Mouse (Mus musculus): ENCODE results near the gene Ppp2r5b. TPM values are rescaled to one million over a fixed set of nuclear protein-coding genes. Genes with fewer than 3 reads are reported as not detected.

Ppp2r5b gene
- polyA plus RNA-seq, 1 experiment, result 41.3 TPM

DNA sequence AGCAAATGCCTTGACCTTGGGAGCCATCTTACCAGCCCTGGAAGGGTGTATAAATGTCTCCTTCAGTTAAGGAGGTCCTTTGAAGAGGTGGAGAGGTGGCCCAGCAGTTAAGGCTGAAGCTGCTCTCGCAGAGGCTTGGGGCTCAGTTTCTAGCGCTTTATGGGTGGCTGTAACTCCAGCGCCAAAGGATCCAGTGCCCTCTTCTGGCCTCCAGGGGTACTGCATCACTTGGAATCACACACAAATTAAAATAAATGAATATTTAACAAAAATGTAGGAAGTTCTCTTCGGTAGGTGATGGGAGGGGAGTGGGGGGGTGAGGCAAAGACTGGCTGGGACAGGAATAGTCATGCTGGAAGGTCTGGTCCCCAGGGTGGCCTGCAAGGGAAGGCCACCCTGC is 25.3 kb upstream of the Ppp2r5b start:
- H3K4me3 ChIP-seq (ENCODE audit: insufficient read depth, low read depth, low read length), result no peak overlapping the region
- no peaks in the 10 kb centered on the region for H3K4me1 ChIP-seq (ENCODE audit: control insufficient read depth, insufficient read depth, insufficient read length, low read length)
- no peak overlapping the region for H3K27ac ChIP-seq (replicated peaks; ENCODE audit: low read depth, low read length)

DNA sequence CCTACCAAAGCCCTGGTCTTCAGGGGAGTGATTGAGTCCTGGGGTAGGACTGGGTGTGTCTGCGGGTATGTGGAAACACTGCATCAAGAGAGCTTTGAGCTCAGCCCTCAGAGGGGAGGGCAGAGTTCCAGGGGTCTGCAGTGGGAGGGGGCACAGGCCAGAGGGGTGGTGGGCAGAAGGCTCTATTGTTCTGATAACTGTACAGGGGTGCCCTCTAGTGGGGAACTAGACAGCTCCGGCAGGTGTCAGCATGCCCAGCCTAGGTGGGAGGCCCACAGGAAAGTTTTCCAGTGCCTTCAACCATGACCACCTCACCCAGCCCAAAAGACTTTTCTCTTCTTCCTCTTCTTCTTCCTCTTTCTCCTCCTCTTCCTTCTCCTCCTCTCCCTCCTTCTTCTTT is 24.8 kb upstream of the Ppp2r5b start:
- no peaks in the 10 kb centered on the region for H3K4me1 ChIP-seq (ENCODE audit: control insufficient read depth, insufficient read depth, insufficient read length, low read length)

DNA sequence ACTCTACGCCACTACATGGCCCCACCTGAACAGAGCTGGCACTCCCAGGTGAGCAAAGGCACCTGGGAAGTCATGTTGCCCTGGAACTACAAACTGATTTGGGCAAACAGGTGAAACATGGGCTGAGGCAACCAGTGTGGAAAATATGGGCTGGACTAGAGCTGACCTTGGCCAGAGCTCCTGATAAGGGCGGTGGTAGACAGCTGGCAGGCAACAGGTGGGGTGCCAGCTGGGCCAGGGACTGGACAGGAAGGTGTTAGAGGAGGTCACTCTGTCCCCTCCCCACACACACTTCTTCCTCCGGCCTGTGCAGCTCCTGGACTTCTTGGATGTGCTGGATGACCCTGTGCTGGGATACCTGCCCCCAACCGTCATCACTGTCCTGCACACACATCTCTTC is 17.3 kb upstream of the Ppp2r5b start:
- H3K4me1 ChIP-seq (ENCODE audit: control insufficient read depth, insufficient read depth, insufficient read length, low read length), result no peaks in the 10 kb centered on the region
- H3K4me3 ChIP-seq (ENCODE audit: insufficient read depth, low read depth, low read length), result no peak overlapping the region
- H3K27ac ChIP-seq (replicated peaks; ENCODE audit: low read depth, low read length), result no peak overlapping the region

More for the DNA sequence above, 24.8 kb upstream of the Ppp2r5b start:
- H3K27ac ChIP-seq (replicated peaks; ENCODE audit: low read depth, low read length), result no peak overlapping the region
- no peak overlapping the region for H3K4me3 ChIP-seq (ENCODE audit: insufficient read depth, low read depth, low read length)

DNA sequence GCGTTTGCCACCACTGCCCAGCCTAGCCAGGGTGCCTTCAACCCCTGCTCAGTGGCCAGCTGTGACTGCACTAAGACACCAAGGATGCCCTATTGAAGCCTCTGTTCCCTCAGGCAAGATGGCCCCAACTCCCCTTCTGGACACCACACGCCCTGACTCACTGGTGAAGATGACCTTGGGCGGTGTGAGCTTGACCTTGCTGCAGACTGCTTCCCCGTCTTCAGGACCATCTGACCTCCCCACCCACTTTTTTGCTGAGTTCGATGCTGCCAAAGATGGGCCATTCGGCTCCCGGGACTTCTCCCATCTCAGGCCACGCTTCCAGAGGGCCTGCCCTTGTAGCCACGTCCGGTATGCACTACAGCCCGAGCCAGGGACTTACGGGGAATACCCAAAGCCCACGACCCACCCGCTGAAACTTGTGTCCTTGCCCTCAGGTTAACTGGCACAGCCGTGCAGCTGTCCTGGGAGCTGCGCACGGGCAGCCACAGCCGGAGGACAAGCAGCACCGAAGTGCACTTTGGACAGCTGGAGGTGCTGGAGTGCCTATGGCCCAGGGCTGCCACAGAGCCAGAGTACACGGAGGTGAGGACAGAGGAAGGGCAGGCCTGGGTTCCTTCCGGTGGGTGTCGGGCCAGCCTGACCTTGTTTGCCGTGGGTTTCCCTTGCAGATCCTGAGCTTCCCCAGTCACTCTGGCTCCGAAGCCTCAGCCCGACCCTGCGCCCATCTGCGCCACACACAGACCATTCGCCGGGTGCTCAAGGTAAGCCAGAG is 12.0 kb upstream of the Ppp2r5b start:
- no peak overlapping the region for H3K27ac ChIP-seq (replicated peaks; ENCODE audit: low read depth, low read length)

DNA sequence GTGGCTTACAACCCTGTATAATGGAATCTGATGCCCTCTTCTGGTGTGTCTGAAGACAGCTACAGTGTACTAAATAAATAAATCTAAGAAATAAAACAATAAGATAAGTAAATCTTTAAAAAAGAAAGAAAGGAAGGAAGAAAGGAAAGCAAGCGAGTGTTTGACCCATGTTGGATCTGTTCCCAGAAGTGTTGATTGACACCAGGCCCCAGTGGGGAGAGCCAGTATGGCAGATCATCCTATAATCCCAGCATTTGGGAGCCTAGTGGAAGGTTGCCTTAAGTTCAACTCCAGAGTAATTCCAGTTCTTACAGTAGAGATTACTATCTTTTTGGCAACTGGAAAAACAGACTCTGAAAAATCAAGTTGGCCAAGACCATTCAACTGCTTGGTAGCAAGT is 10.1 kb upstream of the Ppp2r5b start:
- H3K4me1 ChIP-seq (ENCODE audit: control insufficient read depth, insufficient read depth, insufficient read length, low read length), result peaks cover 10% of the 10 kb centered on the region
- H3K4me3 ChIP-seq (ENCODE audit: insufficient read depth, low read depth, low read length), result no peak overlapping the region
- no peak overlapping the region for H3K27ac ChIP-seq (replicated peaks; ENCODE audit: low read depth, low read length)

More for the DNA sequence above, 12.0 kb upstream of the Ppp2r5b start:
- Histone ChIP-seq H3K4me3 (ENCODE audit: insufficient read depth, low read depth, low read length) (no peak overlapping the region), H3K4me1 (ENCODE audit: control insufficient read depth, insufficient read depth, insufficient read length, low read length) (peaks cover 5% of the 10 kb centered on the region)

DNA sequence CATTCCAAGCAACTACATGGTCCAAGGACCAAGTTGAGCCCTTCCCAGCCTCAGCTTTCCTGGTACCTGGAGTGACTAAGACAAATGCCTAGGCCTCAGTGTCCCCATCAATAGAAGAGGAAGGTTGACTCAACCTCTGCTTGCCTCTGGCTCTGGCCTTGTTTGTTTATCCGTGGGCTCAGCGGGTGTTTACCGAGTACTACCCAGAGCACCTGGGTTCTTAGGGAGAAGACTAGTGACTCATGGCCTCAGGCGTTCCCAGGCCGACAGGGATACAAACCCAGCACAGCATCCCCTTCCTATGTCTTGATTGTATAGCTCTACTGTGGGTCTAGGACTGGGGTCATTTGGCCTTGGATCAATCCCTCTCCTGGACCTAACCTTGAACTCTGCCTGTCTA is 7.6 kb upstream of the Ppp2r5b start:
- Histone ChIP-seq H3K27ac (replicated peaks; ENCODE audit: low read depth, low read length) (no peak overlapping the region), H3K4me1 (ENCODE audit: control insufficient read depth, insufficient read depth, insufficient read length, low read length) (peaks cover 10% of the 10 kb centered on the region), H3K4me3 (ENCODE audit: insufficient read depth, low read depth, low read length) (no peak overlapping the region)

DNA sequence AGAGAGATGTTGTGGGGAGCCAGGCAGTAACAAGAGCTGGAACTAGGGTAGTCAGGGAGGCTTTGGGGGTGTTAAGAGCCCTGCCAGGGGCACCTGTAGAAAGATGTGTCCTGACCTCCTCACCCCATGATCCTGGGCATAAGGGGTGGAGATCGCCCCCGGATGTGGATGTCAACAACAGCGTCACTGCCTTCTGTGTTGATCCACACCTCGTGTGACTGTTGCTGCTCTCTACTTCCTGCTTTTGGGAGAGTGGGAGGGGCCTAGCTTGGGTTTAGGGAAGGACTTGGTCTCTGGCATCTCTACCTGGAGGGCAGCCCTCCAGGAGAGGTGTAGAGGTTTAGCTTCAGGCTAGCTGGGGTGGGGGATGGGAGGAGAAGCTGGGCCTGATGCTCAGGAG is 6.6 kb upstream of the Ppp2r5b start:
- Histone ChIP-seq H3K4me1 (ENCODE audit: control insufficient read depth, insufficient read depth, insufficient read length, low read length) (peaks cover 10% of the 10 kb centered on the region), H3K4me3 (ENCODE audit: insufficient read depth, low read depth, low read length) (peak overlapping the region; percentile 87), H3K27ac (replicated peaks; ENCODE audit: low read depth, low read length) (peak overlapping the region; percentile 75; the same call in 1 of the 2 replicates)

DNA sequence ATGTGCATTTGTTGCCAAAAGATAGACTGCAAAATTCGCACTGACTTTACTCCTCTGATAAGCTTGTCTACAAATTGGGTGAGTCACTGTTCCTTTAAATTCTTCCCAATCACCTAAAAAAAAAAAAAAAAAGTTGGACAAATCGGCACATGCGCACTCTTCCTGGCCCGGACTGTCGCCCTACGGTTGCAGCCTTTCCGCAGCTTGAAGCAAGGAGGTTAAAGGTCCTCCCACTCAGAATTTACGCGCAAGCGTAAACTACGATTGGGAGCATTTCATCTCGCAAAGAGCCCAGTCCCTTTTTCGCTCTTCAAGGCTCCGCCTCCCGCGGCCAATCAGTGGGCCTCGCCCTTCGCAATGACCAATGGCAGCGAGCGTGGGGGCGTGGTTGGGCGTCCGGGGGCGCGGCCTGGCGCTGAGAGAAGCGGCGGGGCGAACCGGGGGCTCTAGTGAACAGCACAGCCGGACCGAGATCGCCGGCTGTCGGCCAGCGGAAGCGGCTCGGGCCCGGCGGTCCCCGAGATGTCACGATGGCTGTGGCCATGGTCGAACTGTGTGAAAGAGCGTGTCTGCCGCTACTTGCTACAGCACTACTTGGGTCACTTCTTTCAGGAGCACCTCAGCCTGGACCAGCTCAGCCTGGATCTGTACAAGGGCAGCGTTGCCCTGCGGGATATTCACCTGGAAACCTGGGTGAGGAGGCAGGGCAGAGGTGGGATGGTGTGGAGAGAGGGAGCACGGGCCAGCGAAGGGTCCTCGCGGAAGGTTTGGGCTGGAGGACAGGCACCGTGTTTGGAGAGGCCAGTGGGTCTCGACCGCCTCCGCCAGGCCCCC is 5.8 kb upstream of the Ppp2r5b start, which contains the start of gene Atg2a:
Gene Atg2a, plus strand, starts transcription at position 395 of the 834 bp plus-strand sequence.
- peak within 1 kb of the TSS; percentile 75 for H3K27ac ChIP-seq (replicated peaks; ENCODE audit: low read depth, low read length)
- peak within 1 kb of the TSS; percentile 87 for H3K4me3 ChIP-seq (ENCODE audit: insufficient read depth, low read depth, low read length)
- H3K4me1 ChIP-seq (ENCODE audit: control insufficient read depth, insufficient read depth, insufficient read length, low read length), result peaks cover 10% of the 10 kb centered on the region

DNA sequence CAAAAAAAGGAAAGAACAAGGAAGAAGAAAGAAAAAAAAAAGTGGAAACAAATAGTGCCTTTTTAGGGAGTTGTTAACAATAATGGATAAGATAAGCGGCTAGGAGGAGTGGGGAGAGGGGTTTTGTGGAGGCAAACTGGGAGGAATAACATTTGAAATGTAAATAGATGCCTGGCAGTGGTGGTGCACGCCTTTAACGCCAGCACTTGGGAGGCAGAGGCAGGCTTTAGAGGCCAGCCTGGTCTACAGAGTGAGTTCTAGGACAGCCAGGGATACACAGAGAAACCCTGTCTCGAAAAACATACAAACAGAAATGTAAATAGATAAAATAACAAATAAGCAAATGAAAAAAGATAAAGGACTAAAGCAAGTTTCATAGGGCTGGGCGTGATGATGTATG is 5.1 kb upstream of the Ppp2r5b start:
- Histone ChIP-seq H3K4me3 (ENCODE audit: insufficient read depth, low read depth, low read length) (no peak overlapping the region; the same call in 1 of the 2 replicates), H3K4me1 (ENCODE audit: control insufficient read depth, insufficient read depth, insufficient read length, low read length) (peaks cover 10% of the 10 kb centered on the region), H3K27ac (replicated peaks; ENCODE audit: low read depth, low read length) (peak overlapping the region; percentile 15; the same call in 1 of the 2 replicates)

DNA sequence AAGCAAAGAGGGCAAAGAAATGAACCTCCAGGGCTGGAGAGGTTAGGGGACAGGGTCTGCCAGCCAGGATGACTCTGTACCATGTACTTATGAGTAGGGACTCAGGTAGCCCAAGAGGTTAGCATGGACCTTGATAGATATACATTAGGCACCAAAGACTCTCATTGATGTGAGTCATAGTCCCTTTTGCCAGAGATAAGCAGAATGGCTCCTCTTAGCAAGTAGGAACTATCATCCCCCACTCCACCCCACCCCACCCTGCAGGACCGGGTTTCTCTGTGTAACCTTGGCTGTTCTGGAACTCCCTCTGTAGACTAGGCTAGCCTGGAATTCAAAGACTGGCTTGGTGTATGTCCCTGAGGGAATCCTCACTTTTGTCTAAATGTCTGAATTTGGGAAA is 4.5 kb upstream of the Ppp2r5b start:
- Histone ChIP-seq H3K4me3 (ENCODE audit: insufficient read depth, low read depth, low read length) (no peak overlapping the region), H3K4me1 (ENCODE audit: control insufficient read depth, insufficient read depth, insufficient read length, low read length) (peaks cover 10% of the 10 kb centered on the region), H3K27ac (replicated peaks; ENCODE audit: low read depth, low read length) (no peak overlapping the region)

DNA sequence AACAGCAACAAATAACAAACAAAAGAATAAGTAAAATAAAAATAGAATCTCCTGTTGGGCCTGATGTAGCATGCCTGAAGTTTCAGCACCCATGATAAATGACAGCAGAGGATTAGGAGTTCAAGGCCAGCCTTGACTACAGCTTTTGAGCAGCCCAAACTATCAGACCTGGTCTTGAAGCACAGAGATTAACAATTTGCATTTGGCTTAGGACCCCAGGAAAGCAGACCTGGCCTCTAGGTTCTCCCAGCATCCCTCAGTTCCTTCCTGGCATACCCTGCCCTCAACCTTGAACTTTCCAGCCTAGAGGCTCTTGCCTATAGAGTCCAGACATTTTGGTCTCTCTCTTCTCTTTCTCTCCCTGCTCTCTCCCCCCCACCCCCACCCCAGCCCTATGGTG is 3.1 kb upstream of the Ppp2r5b start:
- Histone ChIP-seq H3K4me1 (ENCODE audit: control insufficient read depth, insufficient read depth, insufficient read length, low read length) (peaks cover 7% of the 10 kb centered on the region), H3K27ac (replicated peaks; ENCODE audit: low read depth, low read length) (no peak overlapping the region), H3K4me3 (ENCODE audit: insufficient read depth, low read depth, low read length) (no peak overlapping the region)

DNA sequence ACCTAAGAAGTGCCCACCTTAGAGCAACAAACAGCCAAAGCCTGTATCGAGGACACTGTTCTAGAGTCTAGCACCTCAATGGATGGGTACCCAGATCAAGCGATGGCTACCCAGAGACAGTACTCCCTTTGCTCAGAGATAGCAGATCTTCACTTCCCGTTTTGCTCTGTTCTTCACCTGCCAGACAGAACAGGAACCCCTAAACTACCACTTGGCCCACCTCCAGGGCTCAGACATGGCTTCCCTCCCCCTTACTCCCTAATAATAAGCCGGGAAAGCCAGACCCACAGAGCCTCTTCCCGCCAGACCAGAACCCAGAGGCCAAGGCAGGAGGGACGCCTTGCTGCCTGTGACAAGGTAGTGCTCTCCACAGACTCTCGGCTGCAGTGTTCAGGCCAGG is 1.2 kb upstream of the Ppp2r5b start:
- H3K4me3 ChIP-seq (ENCODE audit: insufficient read depth, low read depth, low read length), result no peak overlapping the region
- H3K4me1 ChIP-seq (ENCODE audit: control insufficient read depth, insufficient read depth, insufficient read length, low read length), result no peaks in the 10 kb centered on the region; the same call in 1 of the 2 replicates
- H3K27ac ChIP-seq (replicated peaks; ENCODE audit: low read depth, low read length), result no peak overlapping the region

DNA sequence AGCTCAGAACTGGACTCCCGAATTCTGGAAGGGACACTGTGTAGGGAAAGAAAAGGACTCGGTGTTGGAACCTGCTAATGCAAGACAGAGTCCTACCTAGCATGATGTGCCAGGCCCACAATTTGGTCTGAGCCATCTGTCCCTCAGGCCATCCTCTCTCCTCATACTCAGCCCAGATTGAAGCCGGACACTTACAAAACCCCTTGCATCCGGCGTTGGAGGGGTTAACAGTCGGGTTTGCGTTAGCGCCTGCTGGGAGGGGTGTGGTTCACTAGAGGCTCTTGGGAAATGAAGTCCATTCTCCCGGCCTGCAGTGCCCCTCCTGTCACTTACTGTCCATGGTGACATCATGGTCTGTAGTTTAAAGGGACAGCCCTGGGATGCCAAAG is 375 bp upstream of the Ppp2r5b start:
- H3K27ac ChIP-seq (replicated peaks; ENCODE audit: low read depth, low read length), result peak overlapping the region; percentile 98
- H3K4me1 ChIP-seq (ENCODE audit: control insufficient read depth, insufficient read depth, insufficient read length, low read length), result no peaks in the 10 kb centered on the region; the same call in 1 of the 2 replicates
- H3K4me3 ChIP-seq (ENCODE audit: insufficient read depth, low read depth, low read length), result peak overlapping the region; percentile 82

DNA sequence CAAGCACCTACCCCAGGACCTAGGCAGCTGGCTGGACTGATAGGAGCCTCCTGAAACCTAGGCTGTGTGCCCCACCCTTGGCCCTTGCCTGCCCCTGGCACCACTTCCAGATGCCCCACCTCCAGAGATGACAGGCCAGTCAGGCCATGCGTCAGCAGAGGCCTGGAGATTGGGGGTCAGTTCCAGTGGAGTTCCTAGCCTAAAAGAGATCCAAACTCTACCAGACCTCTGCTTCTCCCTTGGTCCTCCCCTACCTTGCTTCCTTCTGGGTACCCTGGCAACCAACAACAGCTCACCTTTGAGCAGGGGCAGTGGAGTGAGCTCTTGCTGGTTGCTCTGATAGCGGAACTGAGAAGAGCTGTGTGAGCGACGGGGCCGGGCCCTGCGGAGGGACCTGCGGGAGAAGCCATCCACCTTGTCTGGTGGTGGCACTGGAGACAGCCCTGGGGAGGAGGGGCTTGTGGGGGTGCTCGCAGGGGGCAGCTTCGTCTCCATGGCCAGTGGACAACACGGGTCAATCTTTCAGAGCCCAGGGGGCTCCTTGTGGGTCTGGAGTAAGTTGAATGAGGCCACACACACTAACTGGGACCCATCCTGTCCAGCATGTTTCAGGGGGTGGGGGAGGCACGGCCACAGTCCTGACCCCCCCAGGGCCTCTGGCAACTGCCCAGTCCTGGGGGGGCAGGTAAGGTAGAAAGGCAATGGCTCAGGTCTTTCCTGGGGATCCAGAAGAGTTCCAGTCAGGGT is 1.2 kb downstream of the Ppp2r5b start:
- H3K27ac ChIP-seq (replicated peaks; ENCODE audit: low read depth, low read length), result no peak overlapping the region
- H3K4me3 ChIP-seq (ENCODE audit: insufficient read depth, low read depth, low read length), result peak overlapping the region; percentile 94
- no peaks in the 10 kb centered on the region; the same call in 1 of the 2 replicates for H3K4me1 ChIP-seq (ENCODE audit: control insufficient read depth, insufficient read depth, insufficient read length, low read length)

DNA sequence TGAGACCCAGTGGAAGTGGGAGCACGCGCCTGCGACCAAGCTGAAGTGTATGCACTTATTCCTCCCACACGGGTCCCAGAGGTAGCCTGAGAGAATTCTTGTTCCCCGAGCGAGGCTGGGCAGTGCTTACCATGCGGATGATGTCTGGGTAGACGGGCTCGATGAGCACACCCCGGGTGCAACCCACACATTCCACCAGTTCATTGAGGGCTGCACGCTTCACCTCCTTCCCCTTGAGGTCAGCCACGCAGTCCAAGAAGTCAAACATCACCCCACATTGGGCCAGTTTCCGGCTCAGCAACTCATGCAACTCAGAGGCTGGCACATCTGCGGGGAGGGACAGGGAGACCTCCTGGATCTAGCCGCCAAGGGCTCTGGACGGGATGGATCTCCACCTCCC is 2.0 kb downstream of the Ppp2r5b start:
- H3K27ac ChIP-seq (replicated peaks; ENCODE audit: low read depth, low read length), result no peak overlapping the region
- peak overlapping the region; percentile 94; the same call in 1 of the 2 replicates for H3K4me3 ChIP-seq (ENCODE audit: insufficient read depth, low read depth, low read length)
- no peaks in the 10 kb centered on the region; the same call in 1 of the 2 replicates for H3K4me1 ChIP-seq (ENCODE audit: control insufficient read depth, insufficient read depth, insufficient read length, low read length)

Data from brown adipose tissue, adult 24 weeks (tissue).